Mouse (Mus musculus) erythroblast, embryonic 14.5 days (primary cell): ENCODE data around the gene Sox5. TPM values are rescaled to one million over a fixed set of nuclear protein-coding genes. Genes with fewer than 3 reads are reported as not detected.

Source experiments
- H3K27me3 ChIP-seq: 2 replicates; pipeline ENCODE4 v1.6.1; 2012; ENCODE audit warnings: inconsistent platforms; ENCODE audit not compliant: control insufficient read depth
- H3K36me3 ChIP-seq: 2 replicates; pipeline ENCODE4 v1.6.1; 2012; ENCODE audit warnings: mild to moderate bottlenecking, inconsistent platforms; ENCODE audit not compliant: control insufficient read depth
- H3K4me1 ChIP-seq: 2 replicates; pipeline ENCODE4 v1.6.1; 2012; ENCODE audit warnings: inconsistent platforms; ENCODE audit not compliant: control insufficient read depth
- H3K4me3 ChIP-seq: replicated peaks from 2 replicates; pipeline ENCODE3; 2012; ENCODE audit warnings: moderate library complexity, mild to moderate bottlenecking, inconsistent platforms
- H3K9me3 ChIP-seq: 2 replicates; pipeline ENCODE4 v1.6.1; 2012; ENCODE audit warnings: low read length, inconsistent platforms, mixed read lengths; ENCODE audit not compliant: control insufficient read depth
- GATA1 ChIP-seq: IDR thresholded peaks from 2 replicates; pipeline ENCODE4 v1.6.1; 2012; ENCODE audit warnings: low read length, inconsistent platforms, mixed read lengths
- TAL1 ChIP-seq: IDR thresholded peaks from 3 replicates; pipeline ENCODE4 v1.6.1; 2012; ENCODE audit warnings: low read length, inconsistent platforms, mixed read lengths
- polyA plus RNA-seq: library from polyadenylated mRNA; stranded (reverse); fragments of >175 nt; gene quantifications from 2 replicates; pipeline ENCODE4 v1.2.3, GENCODE M21; 2012

The Sox5 gene
- polyA plus RNA-seq, 1 experiment, result not detected

DNA sequence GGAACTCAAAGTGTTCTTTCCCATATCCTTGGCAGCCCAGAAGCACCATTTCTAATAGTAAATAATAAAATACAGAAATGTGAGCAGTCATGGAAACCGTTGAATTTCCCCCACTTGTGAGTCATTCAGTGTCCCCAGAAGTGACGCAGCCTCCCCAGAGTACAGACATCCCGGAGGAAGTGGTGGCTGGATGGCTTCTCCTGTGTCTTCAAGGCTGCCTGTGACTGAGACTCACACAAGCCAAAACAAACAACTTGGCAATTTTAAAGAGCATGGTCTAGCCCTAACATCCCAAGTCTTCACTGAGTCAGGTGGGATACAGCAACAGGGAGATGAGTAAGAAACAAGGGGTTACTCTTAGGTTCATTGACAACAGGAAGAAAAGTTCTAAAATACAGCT lies 511.5 kb downstream of the Sox5 start:
- no peaks in the 10 kb centered on the region for H3K9me3 ChIP-seq
- no peaks in the 10 kb centered on the region for H3K4me1 ChIP-seq
- H3K4me3 ChIP-seq, result no peak overlapping the region
- H3K36me3 ChIP-seq, result no peaks in the 10 kb centered on the region
- TF ChIP-seq GATA1, result no peak
- TF ChIP-seq TAL1, result no peak
- no peaks in the 10 kb centered on the region for H3K27me3 ChIP-seq

DNA sequence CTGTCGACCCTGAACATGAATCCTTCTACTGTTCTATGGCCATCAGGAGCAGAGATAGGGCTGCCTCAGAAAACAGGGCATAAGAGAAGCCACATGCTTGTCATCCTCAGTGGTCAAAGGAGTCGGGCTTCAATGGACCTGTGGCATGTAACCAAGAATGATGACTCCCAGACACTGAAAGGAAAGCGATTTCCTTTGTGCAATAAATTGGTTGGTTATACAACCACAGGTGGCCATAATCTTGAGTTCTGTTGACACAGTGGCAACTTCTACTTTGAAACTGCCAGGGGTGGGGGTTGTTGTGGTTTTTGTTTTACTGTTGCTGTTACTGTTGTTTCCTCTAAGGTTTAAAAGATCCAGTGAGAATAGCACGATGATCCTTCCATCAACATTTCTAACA lies 512.1 kb downstream of the Sox5 start:
- H3K27me3 ChIP-seq, result no peaks in the 10 kb centered on the region
- no peak overlapping the region for H3K4me3 ChIP-seq
- H3K36me3 ChIP-seq, result no peaks in the 10 kb centered on the region
- TF ChIP-seq TAL1 (no peak), GATA1 (no peak)
- H3K4me1 ChIP-seq, result no peaks in the 10 kb centered on the region
- H3K9me3 ChIP-seq, result no peaks in the 10 kb centered on the region

DNA sequence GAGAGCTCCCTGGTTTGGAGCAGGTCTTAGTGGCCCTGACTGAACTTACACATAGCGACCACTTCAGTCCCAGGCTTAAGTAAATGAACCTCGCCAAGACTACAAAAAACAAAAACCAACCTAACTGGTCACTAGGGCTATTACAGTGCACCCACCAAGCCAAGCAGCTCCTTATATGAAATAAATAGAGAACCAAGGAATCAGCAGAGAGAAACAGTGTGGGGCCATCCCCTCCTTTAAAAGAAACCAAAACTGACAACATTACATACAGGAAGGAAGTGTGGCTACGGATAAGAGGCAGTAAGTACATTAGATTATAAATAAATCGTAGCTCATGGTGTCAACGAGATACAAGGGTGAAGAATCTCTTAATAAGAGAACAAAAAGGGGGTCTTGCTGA lies 516.0 kb downstream of the Sox5 start:
- no peak overlapping the region for H3K4me3 ChIP-seq
- no peak for TF ChIP-seq GATA1
- no peak for TF ChIP-seq TAL1
- H3K4me1 ChIP-seq, result no peaks in the 10 kb centered on the region

DNA sequence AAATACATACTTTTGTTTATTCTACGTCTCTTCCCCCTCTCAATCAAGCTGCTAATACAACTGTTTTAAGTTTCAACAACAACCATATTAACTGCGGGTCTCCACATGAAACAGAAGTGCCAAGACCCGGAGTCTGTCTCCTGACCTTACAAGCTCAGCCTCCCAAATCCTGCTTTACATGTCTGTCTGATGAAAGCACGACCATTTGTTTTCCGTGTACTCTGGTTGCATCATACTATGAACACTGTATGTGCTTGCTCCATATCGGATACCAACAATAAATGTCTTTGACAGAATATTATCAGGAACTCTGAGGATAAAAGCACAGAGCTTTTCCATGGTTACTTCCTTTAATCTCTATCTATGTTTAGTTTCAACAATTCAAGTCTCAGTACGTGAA lies 516.8 kb downstream of the Sox5 start:
- Histone ChIP-seq H3K4me3 (no peak overlapping the region), H3K36me3 (no peaks in the 10 kb centered on the region), H3K27me3 (no peaks in the 10 kb centered on the region), H3K4me1 (no peaks in the 10 kb centered on the region), H3K9me3 (no peaks in the 10 kb centered on the region)
- TF ChIP-seq TAL1 (no peak), GATA1 (no peak)

More for the DNA sequence above, 516.0 kb downstream of the Sox5 start:
- no peaks in the 10 kb centered on the region for H3K36me3 ChIP-seq
- no peaks in the 10 kb centered on the region for H3K9me3 ChIP-seq
- no peaks in the 10 kb centered on the region for H3K27me3 ChIP-seq

DNA sequence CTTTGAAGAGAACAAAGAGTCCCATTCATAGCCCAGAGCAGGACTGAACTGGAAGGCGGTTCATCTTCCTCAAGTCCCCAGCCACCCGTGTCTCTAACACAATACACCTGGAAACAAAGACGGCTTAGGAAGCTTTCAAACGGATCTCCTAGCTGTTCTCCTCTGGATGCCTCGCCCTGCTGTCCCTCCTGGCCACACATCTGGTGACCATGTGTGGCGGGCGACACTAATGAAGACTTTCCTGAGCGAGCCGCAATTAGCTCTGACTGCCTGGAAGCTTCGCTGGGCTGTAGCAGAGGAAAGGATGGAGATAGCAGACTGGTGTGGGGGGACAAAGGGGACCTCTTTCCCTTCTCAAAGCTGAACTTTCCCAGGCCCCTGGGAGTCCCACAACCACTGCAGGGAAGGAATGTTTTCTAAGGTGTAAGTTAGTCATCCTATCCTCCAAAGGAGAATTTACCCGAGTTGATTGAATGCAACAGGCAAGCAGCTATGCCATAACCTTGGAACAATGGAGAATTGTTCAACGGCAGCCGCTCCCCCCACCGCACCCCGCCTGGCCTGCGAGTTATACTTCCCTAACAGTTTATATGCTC lies 517.4 kb downstream of the Sox5 start:
- Histone ChIP-seq H3K36me3 (no peaks in the 10 kb centered on the region), H3K4me1 (no peaks in the 10 kb centered on the region), H3K27me3 (no peaks in the 10 kb centered on the region), H3K9me3 (no peaks in the 10 kb centered on the region), H3K4me3 (no peak overlapping the region)
- TF ChIP-seq GATA1 (no peak), TAL1 (no peak)

DNA sequence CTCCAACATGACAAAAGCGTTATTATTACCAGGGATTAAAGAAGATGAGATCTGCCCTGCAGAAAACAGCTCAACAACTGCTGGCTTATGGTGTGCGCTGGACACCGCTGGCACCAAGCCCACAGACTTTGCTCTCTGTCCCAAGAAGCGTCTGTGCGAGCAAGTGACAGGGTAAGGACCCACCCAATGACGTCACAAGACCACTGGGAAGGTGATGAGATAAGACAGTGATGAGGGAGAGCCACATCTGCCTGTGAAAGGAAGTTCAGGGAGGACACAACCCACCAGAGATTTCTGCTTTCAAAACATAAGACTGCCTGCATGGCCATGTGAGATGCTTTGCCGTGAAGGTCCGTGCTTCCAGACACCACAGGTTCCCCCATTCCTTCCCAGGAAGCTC lies 525.3 kb downstream of the Sox5 start:
- H3K27me3 ChIP-seq, result no peaks in the 10 kb centered on the region
- no peak overlapping the region for H3K4me3 ChIP-seq
- no peak for TF ChIP-seq TAL1
- no peak for TF ChIP-seq GATA1
- H3K9me3 ChIP-seq, result no peaks in the 10 kb centered on the region; the same call in 1 of the 2 replicates
- no peaks in the 10 kb centered on the region for H3K4me1 ChIP-seq
- H3K36me3 ChIP-seq, result no peaks in the 10 kb centered on the region

DNA sequence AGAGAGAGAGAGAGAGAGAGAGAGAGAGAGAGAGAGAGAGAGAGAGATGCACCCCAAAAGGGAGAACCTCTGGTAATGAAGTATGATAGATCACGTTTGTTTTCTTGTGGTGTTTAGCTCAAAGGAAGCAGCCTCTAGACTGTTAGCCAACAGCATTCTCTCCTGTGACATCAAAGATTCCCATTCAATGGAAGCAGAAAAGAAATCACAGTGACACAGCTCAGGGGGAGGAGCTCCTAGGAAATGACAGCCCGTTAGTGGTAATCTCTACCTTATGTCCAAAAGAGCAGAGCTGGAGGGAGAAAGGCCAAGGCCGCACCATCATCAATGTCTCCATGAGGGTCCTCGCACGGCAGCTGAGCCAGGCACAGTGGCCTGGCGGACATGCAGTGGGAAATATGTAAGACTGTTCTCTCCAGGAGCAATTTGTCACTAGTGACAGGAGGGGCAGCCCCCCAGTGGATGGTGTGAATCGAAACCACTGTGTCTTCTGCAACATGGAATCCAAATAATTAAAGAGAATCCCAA lies 529.5 kb downstream of the Sox5 start:
- Histone ChIP-seq H3K27me3 (no peaks in the 10 kb centered on the region), H3K4me1 (no peaks in the 10 kb centered on the region), H3K36me3 (no peaks in the 10 kb centered on the region), H3K4me3 (no peak overlapping the region), H3K9me3 (no peaks in the 10 kb centered on the region; the same call in 1 of the 2 replicates)
- TF ChIP-seq TAL1 (no peak), GATA1 (no peak)

DNA sequence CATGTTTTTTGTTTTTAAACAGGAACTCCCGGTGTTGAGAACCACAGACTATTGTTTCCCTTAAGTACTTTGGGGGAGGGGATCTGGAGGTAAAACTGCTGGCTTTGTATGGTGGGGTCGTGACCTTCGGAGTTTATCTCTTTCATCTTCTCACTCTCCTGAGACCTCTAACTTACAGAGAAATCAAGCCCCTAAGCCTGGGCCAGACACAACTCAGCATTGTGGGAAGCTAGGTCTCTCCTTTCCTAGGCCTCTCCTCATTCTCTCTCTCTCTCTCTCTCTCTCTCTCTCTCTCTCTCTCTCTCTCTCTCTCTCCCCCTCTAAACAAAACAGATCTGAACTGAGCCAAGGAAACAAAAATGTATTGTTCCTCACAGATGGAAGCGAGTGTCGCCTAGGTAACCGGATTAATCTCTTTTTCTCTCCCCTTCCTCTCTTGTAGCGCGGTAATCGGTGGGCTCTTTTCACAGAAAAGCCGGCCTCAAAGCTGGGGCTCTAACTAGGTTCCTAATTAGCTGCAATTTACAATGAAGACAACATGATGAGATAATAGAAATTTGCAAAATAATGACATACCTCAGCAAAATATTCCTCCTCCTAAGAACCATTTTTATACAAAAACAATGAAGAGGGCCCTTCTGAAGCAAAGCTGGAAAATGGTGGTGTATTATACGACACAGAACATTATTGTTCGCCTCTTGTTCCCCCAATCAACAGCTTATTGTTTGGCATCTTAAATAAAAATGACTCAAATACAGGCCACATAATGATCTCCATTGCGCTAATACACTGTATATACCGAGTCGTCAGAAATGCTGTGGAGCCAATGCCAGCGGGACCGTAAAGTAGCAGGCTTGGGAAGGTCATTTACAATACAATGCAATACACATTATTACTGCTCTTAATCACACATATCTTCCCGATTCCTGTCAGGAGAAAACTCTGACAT lies 530.3 kb downstream of the Sox5 start:
- Histone ChIP-seq H3K9me3 (no peaks in the 10 kb centered on the region; the same call in 1 of the 2 replicates), H3K4me1 (no peaks in the 10 kb centered on the region), H3K27me3 (no peaks in the 10 kb centered on the region), H3K36me3 (no peaks in the 10 kb centered on the region), H3K4me3 (no peak overlapping the region)
- no peak for TF ChIP-seq GATA1
- no peak for TF ChIP-seq TAL1

DNA sequence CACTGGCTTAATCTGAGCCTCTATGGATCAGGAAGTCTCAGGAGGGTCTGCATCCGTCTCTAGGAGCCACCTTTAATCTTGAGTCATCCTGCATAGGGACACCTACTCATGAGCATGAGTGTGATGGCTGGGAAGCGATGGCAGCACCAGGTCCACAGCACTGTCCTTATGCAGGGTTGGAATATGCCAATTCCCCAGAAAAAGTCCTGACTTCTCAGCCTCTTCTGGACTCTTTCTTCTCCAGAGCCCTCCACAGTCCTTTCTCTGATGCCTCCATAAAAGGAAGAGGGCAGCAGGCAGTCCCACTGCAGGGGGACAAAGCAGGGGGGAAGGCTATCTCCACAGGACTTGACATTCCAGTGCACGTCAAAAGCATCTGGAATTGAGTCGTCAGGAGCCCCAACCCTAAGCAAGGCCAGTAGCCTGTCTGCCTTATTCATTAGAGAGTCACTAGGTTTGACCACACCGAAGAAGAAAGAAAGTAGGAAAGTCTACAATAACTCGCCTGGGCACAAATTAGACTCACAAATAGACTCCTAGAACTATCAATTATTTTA lies 531.1 kb downstream of the Sox5 start:
- Histone ChIP-seq H3K9me3 (no peaks in the 10 kb centered on the region), H3K4me3 (no peak overlapping the region), H3K4me1 (no peaks in the 10 kb centered on the region), H3K36me3 (no peaks in the 10 kb centered on the region), H3K27me3 (no peaks in the 10 kb centered on the region)
- TF ChIP-seq TAL1 (no peak), GATA1 (no peak)
